Mouse (Mus musculus): ENCODE data around the gene Eaf2.

GRCm38 (mm10) chr16:36891415-36891814, 16.6 kb upstream of the Eaf2 start:
- TF ChIP-seq CTCF (IDR thresholded peaks at IDR 0.05; ENCODE audit: borderline replicate concordance, insufficient read depth, low read length) (no peak), POLR2A (IDR thresholded peaks at IDR 0.05; ENCODE audit: low read depth, low read length) (no peak)
